Mouse (Mus musculus) thymus, adult 2 months (tissue): ENCODE results near the gene Cers3. TPM values are rescaled to one million over a fixed set of nuclear protein-coding genes. Genes with fewer than 3 reads are reported as not detected.

ENCODE experiments used
- DNase-seq: peaks from one replicate; pipeline ENCODE4 v3.0.0; 2021
- H3K27ac ChIP-seq: fragments of 200-500 bp; 2 replicates; pipeline ENCODE4 v1.5.1; 2012; ENCODE audit warnings: low read length, control low read depth; ENCODE audit not compliant: control insufficient read depth, insufficient read depth
- H3K27me3 ChIP-seq: fragments of 200-500 bp; 2 replicates; pipeline ENCODE4 v1.6.1; 2012; ENCODE audit warnings: mild to moderate bottlenecking, low read length, moderate library complexity, mixed read lengths; ENCODE audit not compliant: control insufficient read depth, insufficient read depth
- H3K36me3 ChIP-seq: fragments of 200-500 bp; 2 replicates; pipeline ENCODE4 v1.6.1; 2012; ENCODE audit warnings: mild to moderate bottlenecking, low read length, moderate library complexity; ENCODE audit not compliant: control insufficient read depth, insufficient read depth
- H3K4me1 ChIP-seq: fragments of 200-500 bp; replicated peaks from 2 replicates; pipeline ENCODE4 v1.6.1; 2012; ENCODE audit warnings: low read length; ENCODE audit not compliant: control insufficient read depth, insufficient read depth
- H3K4me3 ChIP-seq: fragments of 200-500 bp; 2 replicates; pipeline ENCODE4 v1.5.1; 2012; ENCODE audit warnings: mild to moderate bottlenecking, low read length, control low read depth, moderate library complexity; ENCODE audit not compliant: control insufficient read depth, insufficient read depth
- CTCF ChIP-seq: fragments of 200-500 bp; IDR thresholded peaks from 2 replicates; pipeline ENCODE4 v1.5.1; 2012; ENCODE audit warnings: mild to moderate bottlenecking, control low read depth, low read length, moderate library complexity, borderline replicate concordance; ENCODE audit not compliant: control insufficient read depth, poor library complexity, insufficient read depth; ENCODE audit errors: extremely low read depth
- POLR2A ChIP-seq: fragments of 200-500 bp; IDR thresholded peaks from 2 replicates; pipeline ENCODE4 v1.6.1; 2012; ENCODE audit warnings: mild to moderate bottlenecking, low read length, control low read depth, moderate library complexity; ENCODE audit not compliant: control insufficient read depth, poor library complexity, insufficient read depth; ENCODE audit errors: extremely low read depth
- WGBS: fragments of 180-500 bp; shearing (Covaris S2); methylation state at CpG from one replicate; pipeline ENCODE4 v1.1.7; 2018; 5-methylcytosine and 5-hydroxymethylcytosine counted together
- polyA plus RNA-seq: library from polyadenylated mRNA; depleted of rRNA; stranded (reverse); fragments of >200 nt; gene quantifications from 2 replicates; pipeline ENCODE4 v1.2.3, GENCODE M21; 2012; rRNA removed

Cers3 gene
- polyA plus RNA-seq, result 0.78 and 1.2 TPM in 2 replicates

- Histone ChIP-seq H3K27ac (no peak within 1 kb of the TSS), H3K4me1 (no peaks in the 10 kb centered on the region), H3K4me3 (no peak within 1 kb of the TSS), H3K36me3 (no peaks in the 10 kb centered on the region), H3K27me3 (no peaks in the 10 kb centered on the region)
- WGBS, result 89% methylated on average over 9 of the region's 9 CpGs
- no peak for DNase-seq
- no peak for TF ChIP-seq CTCF
- TF ChIP-seq POLR2A, result no peak
These were observed at the start of gene Cers3 for GRCm38 (mm10) chr7:66743377-66743781. Gene Cers3, plus strand, starts transcription at chr7:66743504.

GRCm38 (mm10) chr7:66694467-66694866 lies 48.8 kb upstream of the Cers3 start:
- no peak overlapping the region for H3K4me3 ChIP-seq
- no peaks in the 10 kb centered on the region for H3K36me3 ChIP-seq
- no peak overlapping the region for H3K27ac ChIP-seq
- 92% methylated on average over 7 of the region's 7 CpGs for WGBS
- no peaks in the 10 kb centered on the region for H3K4me1 ChIP-seq
- H3K27me3 ChIP-seq, result no peaks in the 10 kb centered on the region
- no peak for DNase-seq
- no peak for TF ChIP-seq POLR2A
- TF ChIP-seq CTCF, result no peak

- Histone ChIP-seq H3K4me1 (peaks cover 3% of the 10 kb centered on the region; the same call in 1 of the 2 replicates), H3K4me3 (no peak overlapping the region), H3K27me3 (no peaks in the 10 kb centered on the region), H3K27ac (no peak overlapping the region), H3K36me3 (no peaks in the 10 kb centered on the region)
- TF ChIP-seq CTCF (no peak), POLR2A (no peak)
- DNase-seq, result no peak
- 88% methylated on average over 7 of the region's 7 CpGs for WGBS
These were observed 40.6 kb upstream of the Cers3 start for GRCm38 (mm10) chr7:66702721-66703120.

GRCm38 (mm10) chr7:66704631-66705030 lies 38.7 kb upstream of the Cers3 start:
- TF ChIP-seq POLR2A (no peak), CTCF (no peak)
- Histone ChIP-seq H3K27me3 (no peaks in the 10 kb centered on the region), H3K27ac (no peak overlapping the region), H3K4me3 (no peak overlapping the region), H3K36me3 (no peaks in the 10 kb centered on the region), H3K4me1 (peaks cover 3% of the 10 kb centered on the region; the same call in 1 of the 2 replicates)
- no peak for DNase-seq
- over 99% methylated on average over 3 of the region's 3 CpGs for WGBS

- WGBS, result 35% methylated on average over 2 of the region's 2 CpGs
- no peak for TF ChIP-seq CTCF
- H3K36me3 ChIP-seq, result no peaks in the 10 kb centered on the region; the same call in 1 of the 2 replicates
- no peak overlapping the region for H3K27ac ChIP-seq
- no peaks in the 10 kb centered on the region for H3K4me1 ChIP-seq
- no peak for DNase-seq
- H3K4me3 ChIP-seq, result no peak overlapping the region
- no peaks in the 10 kb centered on the region for H3K27me3 ChIP-seq
These were observed 32.1 kb upstream of the Cers3 start for GRCm38 (mm10) chr7:66711166-66711565.

GRCm38 (mm10) chr7:66724514-66724913 lies 18.8 kb upstream of the Cers3 start:
- no peak overlapping the region for H3K4me3 ChIP-seq
- peaks cover 3% of the 10 kb centered on the region for H3K4me1 ChIP-seq
- no peak for DNase-seq
- TF ChIP-seq POLR2A (no peak), CTCF (no peak)
- no peaks in the 10 kb centered on the region for H3K36me3 ChIP-seq
- no peaks in the 10 kb centered on the region for H3K27me3 ChIP-seq
- 84% methylated on average over 4 of the region's 4 CpGs for WGBS
- no peak overlapping the region for H3K27ac ChIP-seq

- Histone ChIP-seq H3K4me3 (no peak overlapping the region), H3K4me1 (peaks cover 3% of the 10 kb centered on the region), H3K27ac (no peak overlapping the region), H3K27me3 (no peaks in the 10 kb centered on the region), H3K36me3 (no peaks in the 10 kb centered on the region)
- 68% methylated on average over 6 of the region's 6 CpGs for WGBS
- no peak for TF ChIP-seq POLR2A
- no peak for TF ChIP-seq CTCF
- DNase-seq, result peak; percentile 8
These were observed 18.4 kb upstream of the Cers3 start for GRCm38 (mm10) chr7:66724954-66725353.
